Mouse (Mus musculus) liver, embryonic 15.5 days (tissue): ENCODE data around the gene Bglap3. TPM values are rescaled to one million over a fixed set of nuclear protein-coding genes. Genes with fewer than 3 reads are reported as not detected.

Experiments used
- ATAC-seq: fragments of 200-750 bp; cut with Nextera tagmentation; 2 replicates; pipeline ENCODE4 v1.8.0; 2017; ENCODE audit warnings: moderate number of reproducible peaks, mild to moderate bottlenecking, moderate library complexity; ENCODE audit not compliant: insufficient read depth
- H3K27ac ChIP-seq: fragments of 300-500 bp; sonication (generic); replicated peaks from 2 replicates; pipeline ENCODE4 v1.5.1; 2015; ENCODE audit warnings: mild to moderate bottlenecking, inconsistent platforms
- H3K27me3 ChIP-seq: fragments of 300-500 bp; sonication (generic); 2 replicates; pipeline ENCODE4 v1.6.1; 2015; ENCODE audit warnings: mild to moderate bottlenecking, inconsistent platforms
- H3K36me3 ChIP-seq: fragments of 300-500 bp; sonication (generic); replicated peaks from 2 replicates; pipeline ENCODE4 v1.6.1; 2015; ENCODE audit warnings: moderate library complexity, mild to moderate bottlenecking, inconsistent platforms
- H3K4me1 ChIP-seq: fragments of 300-500 bp; sonication (generic); replicated peaks from 2 replicates; pipeline ENCODE4 v1.6.1; 2015; ENCODE audit warnings: inconsistent platforms
- H3K4me2 ChIP-seq: fragments of 300-500 bp; sonication (generic); 2 replicates; pipeline ENCODE4 v1.6.1; 2015; ENCODE audit warnings: moderate library complexity, mild to moderate bottlenecking, inconsistent platforms
- H3K4me3 ChIP-seq: fragments of 300-500 bp; sonication (generic); replicated peaks from 2 replicates; pipeline ENCODE4 v1.5.1; 2015; ENCODE audit warnings: mild to moderate bottlenecking, inconsistent platforms
- H3K9ac ChIP-seq: fragments of 300-500 bp; sonication (generic); 2 replicates; pipeline ENCODE4 v1.6.1; 2015; ENCODE audit warnings: moderate library complexity, mild to moderate bottlenecking, inconsistent platforms
- H3K9me3 ChIP-seq: fragments of 300-500 bp; sonication (generic); replicated peaks from 2 replicates; pipeline ENCODE4 v1.6.1; 2016; ENCODE audit warnings: inconsistent platforms
- WGBS: fragments of 180-500 bp; shearing (Covaris S2); methylation state at CpG from one replicate; pipeline ENCODE4 v1.1.7; 2015; ENCODE audit warnings: mixed read lengths; ENCODE audit not compliant: insufficient replicate concordance; 5-methylcytosine and 5-hydroxymethylcytosine counted together
- polyA plus RNA-seq: library from polyadenylated mRNA; unstranded; fragments of >200 nt; fragmentation: Nextera tagmentation; extraction: Ambion mirVana; gene quantifications from 2 replicates; pipeline ENCODE4 v1.2.1, GENCODE M21; 2015

Bglap3 gene
- polyA plus RNA-seq, 1 experiment from 2014 or later, result 0.28 TPM

DNA sequence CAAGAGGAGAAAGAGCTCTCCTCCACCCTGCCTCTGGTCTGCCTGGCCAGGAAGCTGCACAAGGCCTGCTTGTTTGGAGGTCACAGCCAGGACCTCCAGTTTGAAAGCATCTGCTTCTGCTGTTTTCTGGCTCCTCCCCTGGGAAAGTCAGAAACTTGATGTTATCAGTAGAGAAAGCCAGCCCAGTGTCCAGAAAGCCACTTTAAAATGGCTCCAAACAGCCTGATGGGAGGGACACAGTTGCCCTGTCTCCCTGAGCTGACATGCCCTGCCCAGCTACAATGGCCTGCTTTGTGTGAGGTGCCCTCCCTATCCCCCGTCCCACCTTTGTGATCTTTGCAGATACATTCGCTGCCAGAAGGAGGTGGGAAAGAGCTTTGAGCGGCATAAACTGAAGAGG is 12.6 kb downstream of the Bglap3 start:
- Histone ChIP-seq H3K4me3 (no peak overlapping the region), H3K27me3 (peaks cover 10% of the 10 kb centered on the region), H3K4me2 (no peak overlapping the region), H3K36me3 (peaks cover 77% of the 10 kb centered on the region), H3K4me1 (peaks cover 56% of the 10 kb centered on the region), H3K9me3 (no peaks in the 10 kb centered on the region), H3K9ac (no peak overlapping the region), H3K27ac (no peak overlapping the region)
- ATAC-seq, result no peak
- WGBS, result 76% methylated on average over 3 of the region's 3 CpGs

DNA sequence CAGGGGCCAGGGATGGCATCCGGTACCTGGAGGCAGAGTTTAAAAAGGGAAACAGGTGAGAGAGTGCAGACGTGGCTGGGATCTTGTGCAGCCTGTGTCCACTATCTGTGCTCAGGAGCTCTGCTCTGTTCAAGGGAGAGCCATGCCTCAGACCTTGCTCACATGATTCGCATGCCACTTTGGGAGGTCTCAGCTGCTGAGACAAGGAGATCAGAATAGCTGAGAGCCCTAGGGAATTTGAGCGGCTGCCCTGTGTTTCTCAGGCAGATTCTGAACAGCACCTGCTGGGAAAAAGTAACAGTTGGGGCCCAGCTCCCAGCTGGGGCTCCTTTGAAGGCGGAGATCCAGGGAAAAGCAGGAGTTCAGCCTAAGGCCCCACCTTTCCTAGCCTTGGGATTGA is 13.0 kb downstream of the Bglap3 start:
- 77% methylated on average over 5 of the region's 5 CpGs for WGBS
- Histone ChIP-seq H3K27me3 (peaks cover 6% of the 10 kb centered on the region; the same call in 1 of the 2 replicates), H3K4me3 (no peak overlapping the region), H3K9me3 (no peaks in the 10 kb centered on the region), H3K36me3 (peaks cover 81% of the 10 kb centered on the region), H3K9ac (no peak overlapping the region), H3K4me1 (peaks cover 52% of the 10 kb centered on the region), H3K4me2 (no peak overlapping the region), H3K27ac (no peak overlapping the region)
- no peak for ATAC-seq

DNA sequence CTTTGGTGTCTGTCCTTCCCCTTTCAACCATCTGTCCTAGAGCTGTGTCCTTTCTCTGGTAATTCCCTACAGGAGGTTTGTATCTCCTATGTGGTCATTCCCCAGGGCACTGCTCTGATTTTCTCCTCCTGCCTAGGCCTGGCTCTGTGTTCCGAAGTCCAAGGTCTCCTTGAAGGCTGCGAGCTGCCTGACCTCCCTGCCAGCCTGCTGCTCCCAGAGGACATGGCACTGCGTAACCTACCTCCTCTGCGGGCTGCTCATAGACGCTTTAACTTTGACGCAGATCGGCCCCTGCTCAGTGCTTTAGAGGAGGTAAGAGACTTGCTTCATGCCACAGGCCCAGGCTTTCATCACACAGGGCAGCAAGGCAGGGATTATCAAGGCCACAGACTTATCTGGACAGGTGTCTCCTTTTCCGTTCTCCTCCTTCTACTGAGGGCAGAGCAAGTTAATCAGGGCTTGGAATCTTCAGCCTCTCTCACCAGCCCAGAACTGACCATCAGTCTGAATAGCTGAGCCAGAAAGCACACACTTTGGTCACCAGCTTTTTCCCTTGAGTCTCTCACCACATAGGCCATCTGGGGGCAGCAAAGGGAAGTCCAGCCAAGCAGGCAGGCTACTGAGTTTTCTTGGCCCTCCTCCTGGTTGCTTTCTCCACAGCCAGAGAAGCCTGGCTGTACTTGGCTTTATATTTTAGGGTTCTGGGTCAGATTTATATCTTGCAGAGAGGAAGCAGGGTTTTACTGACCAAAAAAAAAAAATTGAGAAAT is 18.0 kb downstream of the Bglap3 start:
- ATAC-seq, result no peak
- H3K4me3 ChIP-seq, result no peak overlapping the region

DNA sequence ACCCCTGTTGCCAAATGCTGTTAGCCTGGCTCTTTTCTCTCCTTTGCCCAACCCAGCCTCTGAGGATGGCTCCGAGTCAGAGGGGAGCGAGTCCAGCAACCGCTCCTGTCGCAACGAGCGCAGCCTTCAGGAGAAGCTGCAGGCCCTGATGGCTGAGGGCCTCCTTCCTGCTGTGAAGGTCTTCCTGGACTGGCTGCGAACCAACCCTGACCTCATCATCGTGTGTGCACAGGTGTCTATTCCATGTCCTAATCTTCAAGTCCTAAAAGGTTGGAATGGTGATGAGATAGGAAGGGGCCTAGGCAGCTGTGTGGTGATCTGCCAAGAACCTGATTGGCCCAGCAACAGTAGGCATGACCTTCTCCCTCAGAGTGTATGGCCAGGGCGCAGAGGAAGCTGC is 19.6 kb downstream of the Bglap3 start:
- no peaks in the 10 kb centered on the region for H3K4me1 ChIP-seq
- no peak overlapping the region for H3K27ac ChIP-seq
- 90% methylated on average over 9 of the region's 9 CpGs for WGBS
- no peaks in the 10 kb centered on the region for H3K9me3 ChIP-seq
- no peak overlapping the region for H3K4me2 ChIP-seq
- ATAC-seq, result no peak
- no peak overlapping the region for H3K4me3 ChIP-seq
- H3K36me3 ChIP-seq, result peaks cover 100% of the 10 kb centered on the region
- no peak overlapping the region for H3K9ac ChIP-seq
- no peaks in the 10 kb centered on the region for H3K27me3 ChIP-seq

More for the DNA sequence above, 18.0 kb downstream of the Bglap3 start:
- Histone ChIP-seq H3K9me3 (no peaks in the 10 kb centered on the region), H3K27ac (0 out of 2 replicates have a peak overlapping the region, but pooled peaks have one; percentile 14), H3K27me3 (no peaks in the 10 kb centered on the region), H3K9ac (no peak overlapping the region), H3K4me1 (peaks cover 3% of the 10 kb centered on the region; the same call in 1 of the 2 replicates), H3K4me2 (no peak overlapping the region), H3K36me3 (peaks cover 100% of the 10 kb centered on the region)
- WGBS, result 89% methylated on average over 8 of the region's 8 CpGs

DNA sequence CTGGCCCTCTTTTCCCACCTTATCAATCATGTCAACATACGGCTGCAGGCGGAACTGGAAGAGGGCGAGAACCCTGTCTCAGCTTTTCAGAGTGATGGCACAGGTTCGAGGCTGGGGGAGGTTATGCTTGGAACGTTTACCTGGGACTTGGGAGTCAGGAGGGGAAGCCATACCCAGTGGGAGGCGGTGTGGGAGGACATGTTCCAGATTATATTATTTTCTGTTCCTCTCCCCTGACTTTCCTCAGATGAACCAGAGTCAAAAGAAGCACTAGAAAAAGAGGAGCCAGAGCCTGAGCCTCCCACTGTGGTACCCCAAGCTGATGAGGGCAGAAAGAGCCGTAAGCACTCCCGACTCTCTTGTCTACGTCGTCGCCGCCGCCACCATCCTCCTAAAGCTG is 21.8 kb downstream of the Bglap3 start:
- Histone ChIP-seq H3K9me3 (no peaks in the 10 kb centered on the region), H3K9ac (no peak overlapping the region), H3K4me2 (no peak overlapping the region), H3K36me3 (peaks cover 100% of the 10 kb centered on the region), H3K4me3 (no peak overlapping the region), H3K27ac (no peak overlapping the region), H3K27me3 (no peaks in the 10 kb centered on the region), H3K4me1 (no peaks in the 10 kb centered on the region)
- ATAC-seq, result no peak
- 86% methylated on average over 13 of the region's 13 CpGs for WGBS

DNA sequence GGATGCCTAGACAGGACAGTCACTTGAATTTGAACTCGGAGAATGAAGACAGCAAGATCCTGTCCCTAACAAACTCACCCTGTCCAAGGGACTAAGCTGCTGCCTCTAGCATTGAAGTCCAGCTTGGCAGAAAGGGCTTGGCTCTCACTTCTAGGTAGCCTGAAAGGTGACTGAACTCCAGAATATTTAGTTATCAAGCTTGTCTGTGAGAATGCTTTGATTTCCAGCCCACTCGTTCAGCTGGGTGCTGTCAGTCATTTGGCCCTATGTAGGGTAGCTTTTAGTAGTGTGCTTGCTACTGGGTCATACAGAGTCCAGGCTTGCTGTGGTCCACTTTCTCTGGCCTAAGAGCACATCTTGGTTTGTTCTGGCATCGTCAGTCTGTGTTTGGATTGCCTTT is 33.5 kb downstream of the Bglap3 start:
- peaks cover 65% of the 10 kb centered on the region for H3K4me1 ChIP-seq
- 57% methylated on average over 3 of the region's 3 CpGs for WGBS
- H3K9me3 ChIP-seq, result no peaks in the 10 kb centered on the region
- no peaks in the 10 kb centered on the region for H3K27me3 ChIP-seq
- peak overlapping the region; percentile 84 for H3K4me2 ChIP-seq
- peak overlapping the region; percentile 73 for H3K4me3 ChIP-seq
- H3K36me3 ChIP-seq, result peaks cover 37% of the 10 kb centered on the region
- ATAC-seq, result no peak
- H3K9ac ChIP-seq, result peak overlapping the region; percentile 39
- H3K27ac ChIP-seq, result peak overlapping the region; percentile 96

DNA sequence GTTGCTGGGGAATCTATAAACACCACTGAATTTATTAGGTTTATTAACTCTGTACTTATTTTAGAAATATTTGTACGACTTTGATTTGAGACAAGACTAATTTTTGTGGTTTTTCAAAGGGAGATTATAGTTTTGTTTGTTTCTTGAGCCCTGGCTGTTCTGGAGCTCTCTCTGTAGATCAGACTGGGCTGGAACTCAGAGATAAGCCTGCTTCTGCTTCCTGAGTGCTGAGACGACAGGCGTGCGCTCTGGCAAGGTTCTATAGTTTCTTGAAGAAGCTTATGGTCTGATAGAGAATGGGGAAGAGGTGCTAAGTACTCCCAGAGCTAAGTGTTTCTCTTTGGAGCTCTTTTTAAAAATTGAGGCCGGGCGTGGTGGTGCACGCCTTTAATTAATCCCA is 34.2 kb downstream of the Bglap3 start:
- Histone ChIP-seq H3K4me2 (peak overlapping the region; percentile 84), H3K27ac (peak overlapping the region; percentile 96), H3K4me3 (peak overlapping the region; percentile 73), H3K9ac (peak overlapping the region; percentile 39), H3K4me1 (peaks cover 72% of the 10 kb centered on the region), H3K36me3 (peaks cover 30% of the 10 kb centered on the region), H3K27me3 (no peaks in the 10 kb centered on the region), H3K9me3 (no peaks in the 10 kb centered on the region)
- peak; percentile 41 for ATAC-seq
- 14% methylated on average over 7 of the region's 7 CpGs for WGBS

DNA sequence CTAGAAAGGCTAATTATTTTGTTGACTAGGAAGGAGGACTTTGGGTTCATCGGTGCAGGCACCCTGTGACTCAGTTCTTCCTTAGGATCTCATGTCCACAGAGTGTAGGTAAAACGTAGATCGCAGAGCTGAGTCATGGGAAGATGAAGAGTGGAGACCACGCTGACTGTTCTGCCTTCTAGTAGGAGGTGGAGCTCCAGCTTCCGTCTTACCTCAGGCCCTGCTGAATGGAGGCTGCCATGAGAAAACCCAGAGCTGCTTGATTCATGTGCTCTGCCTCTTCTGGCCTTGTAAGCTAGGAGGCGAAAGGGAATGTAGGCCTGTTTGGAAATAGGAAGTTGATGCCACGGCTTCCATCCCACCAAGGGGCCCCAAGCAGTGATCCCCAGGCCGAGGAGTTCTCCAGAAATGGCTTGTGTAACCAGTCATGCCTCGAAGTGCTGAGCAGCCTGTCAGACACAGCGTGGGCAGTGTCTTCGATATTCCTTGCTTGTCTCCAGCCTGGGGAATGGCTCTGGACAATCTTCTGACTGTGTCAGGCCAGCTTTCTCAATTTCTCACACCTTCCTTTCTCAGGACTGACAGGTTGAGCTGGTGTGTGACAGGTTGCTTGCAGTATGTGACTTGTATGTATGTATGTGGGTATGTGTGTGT is 35.0 kb downstream of the Bglap3 start:
- Histone ChIP-seq H3K9ac (peak overlapping the region; percentile 88), H3K36me3 (peaks cover 22% of the 10 kb centered on the region), H3K27me3 (no peaks in the 10 kb centered on the region), H3K27ac (peak overlapping the region; percentile 96), H3K9me3 (no peaks in the 10 kb centered on the region), H3K4me2 (peak overlapping the region; percentile 84), H3K4me3 (peak overlapping the region; percentile 73), H3K4me1 (peaks cover 76% of the 10 kb centered on the region)
- peak; percentile 35 for ATAC-seq
- 25% methylated on average over 11 of the region's 11 CpGs for WGBS

DNA sequence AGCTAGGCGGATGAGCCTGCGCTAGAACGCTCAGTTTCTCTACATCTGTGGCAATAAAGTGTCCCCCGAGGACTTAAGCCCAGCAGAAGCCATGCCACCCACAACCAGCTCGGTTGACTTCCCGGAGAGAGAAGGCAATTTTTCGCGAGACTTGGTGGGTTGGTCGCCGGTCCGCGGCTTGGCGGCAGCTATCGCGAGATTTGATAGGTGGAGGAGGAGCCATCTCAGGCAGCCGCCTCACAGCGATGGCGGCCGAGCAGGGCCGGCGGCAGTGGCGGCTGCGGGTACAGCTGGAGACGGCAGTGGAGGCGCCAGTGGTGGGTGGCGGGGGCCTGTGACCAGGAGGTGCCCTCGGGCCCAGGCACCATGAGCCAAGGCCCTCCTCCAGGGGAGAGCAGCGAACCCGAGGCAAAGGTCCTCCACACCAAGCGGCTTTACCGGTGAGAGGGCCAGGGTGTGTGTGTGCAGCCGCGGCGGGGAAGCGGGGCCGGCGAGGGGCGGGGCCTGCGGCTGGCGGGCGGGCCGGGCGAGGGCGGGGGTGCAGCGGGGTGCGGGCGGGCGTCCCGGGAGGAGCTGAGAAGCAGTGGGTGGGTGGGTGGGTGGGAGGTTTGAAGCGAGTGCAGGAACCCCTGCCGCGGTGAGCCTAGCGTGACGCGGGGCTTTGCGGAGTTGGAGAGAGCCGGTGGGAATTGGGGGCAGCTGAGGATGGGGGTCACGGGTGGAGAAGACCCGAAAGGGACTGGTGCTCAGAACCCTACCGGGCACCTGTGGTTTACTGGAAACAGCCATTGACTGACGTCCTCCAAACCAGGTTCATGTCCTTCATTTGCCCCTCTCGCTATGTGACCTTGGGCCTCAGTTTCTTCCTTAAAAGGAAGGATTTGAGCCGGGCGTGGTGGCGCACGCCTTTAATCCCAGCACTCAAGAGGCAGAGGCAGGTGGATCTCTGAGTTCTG is 36.2 kb downstream of the Bglap3 start, which contains the start of the genes Tmem79 and Smg5:
Gene Tmem79, minus strand, starts transcription at position 91 of the 956 bp plus-strand sequence.
Gene Smg5, plus strand, starts transcription at position 203 of the 956 bp plus-strand sequence.
- Histone ChIP-seq H3K36me3 (peaks cover 10% of the 10 kb centered on the region), H3K4me1 (peaks cover 72% of the 10 kb centered on the region), H3K27me3 (no peaks in the 10 kb centered on the region), H3K9ac (peak within 1 kb of the TSS; percentile 88), H3K4me2 (peak within 1 kb of the TSS; percentile 84), H3K4me3 (peak within 1 kb of the TSS; percentile 73), H3K9me3 (no peaks in the 10 kb centered on the region), H3K27ac (peak within 1 kb of the TSS; percentile 96)
- under 1% methylated on average over 65 of the region's 66 CpGs for WGBS
- ATAC-seq, result peak; percentile 88

DNA sequence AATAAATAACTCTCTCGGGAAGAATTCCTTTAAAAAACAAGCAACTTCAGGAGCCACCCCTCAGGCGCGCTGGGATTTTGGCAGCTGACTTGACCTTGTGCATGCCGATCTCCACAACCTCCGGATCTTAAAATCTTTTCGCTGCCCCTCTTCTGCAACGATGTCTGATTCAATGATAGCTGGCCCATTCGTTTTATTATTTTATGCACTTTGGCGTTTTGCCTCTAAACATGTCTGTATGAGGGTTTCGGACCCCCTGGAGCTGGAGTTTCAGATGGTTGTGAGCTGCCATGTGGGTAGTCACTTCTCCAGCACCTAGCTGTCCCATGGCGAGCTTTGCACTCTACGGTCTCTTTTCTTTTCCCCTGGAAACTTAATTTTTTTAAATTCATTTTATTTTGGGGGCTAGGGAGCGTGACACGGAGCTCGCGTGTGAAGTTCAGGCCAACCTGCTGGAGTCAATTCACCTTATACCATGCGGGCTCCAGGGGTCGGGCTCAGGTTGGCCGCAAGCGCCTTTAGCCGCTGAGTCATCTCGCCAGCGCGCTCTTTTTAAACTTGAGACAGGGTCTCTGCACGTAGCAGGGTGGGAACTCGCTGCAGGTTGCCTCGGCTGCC is 37.0 kb downstream of the Bglap3 start:
- Histone ChIP-seq H3K4me3 (peak overlapping the region; percentile 73), H3K9ac (peak overlapping the region; percentile 88), H3K36me3 (peaks cover 4% of the 10 kb centered on the region; the same call in 1 of the 2 replicates), H3K27me3 (no peaks in the 10 kb centered on the region), H3K9me3 (no peaks in the 10 kb centered on the region), H3K27ac (peak overlapping the region; percentile 96), H3K4me2 (peak overlapping the region; percentile 84), H3K4me1 (peaks cover 64% of the 10 kb centered on the region)
- peak; percentile 38 for ATAC-seq
- WGBS, result under 1% methylated on average over 27 of the region's 27 CpGs
